Mouse (Mus musculus): ENCODE data around the gene 4930523C07Rik.

DNA sequence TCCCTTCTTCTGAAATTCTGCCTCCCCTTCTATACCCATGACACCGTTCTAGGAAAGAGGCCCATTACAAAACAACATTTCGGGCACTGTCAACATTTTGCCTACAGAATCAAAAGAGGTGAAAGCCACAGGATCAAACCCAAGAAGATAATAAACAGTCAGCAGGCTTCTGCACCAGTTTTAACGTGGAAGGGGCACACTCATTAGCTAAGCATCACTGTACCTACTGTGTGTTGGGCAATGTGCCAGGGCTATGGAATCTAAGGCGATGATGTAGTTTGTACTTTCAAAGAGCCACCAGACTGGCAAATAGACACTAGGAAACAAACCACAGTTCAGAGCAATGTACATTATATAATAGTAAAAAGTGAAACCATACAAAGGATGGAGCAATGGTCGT, 1.8 kb downstream of the 4930523C07Rik start:
- TF ChIP-seq CTCF (conservative IDR thresholded peaks at IDR 0.05; ENCODE audit: low read length), result no peak
- TF ChIP-seq POU5F1 (IDR thresholded peaks at IDR 0.05; ENCODE audit: borderline replicate concordance, low read length), result no peak
